Mouse (Mus musculus) T-cell, adult 66 days (primary cell): ENCODE measurements around the gene Emilin3. TPM values are rescaled to one million over a fixed set of nuclear protein-coding genes. Genes with fewer than 3 reads are reported as not detected.

Experiments
- total RNA-seq, 2 experiments: library from RNA; stranded (reverse); gene quantifications; 3 replicates in 1 of 2; 4 replicates in 1 of 2; pipeline ENCODE4 v1.2.4; 2023

The Emilin3 gene
- total RNA-seq, result under 1 TPM in 1 of 2 experiments, not detected in 1; 0.15 TPM

DNA sequence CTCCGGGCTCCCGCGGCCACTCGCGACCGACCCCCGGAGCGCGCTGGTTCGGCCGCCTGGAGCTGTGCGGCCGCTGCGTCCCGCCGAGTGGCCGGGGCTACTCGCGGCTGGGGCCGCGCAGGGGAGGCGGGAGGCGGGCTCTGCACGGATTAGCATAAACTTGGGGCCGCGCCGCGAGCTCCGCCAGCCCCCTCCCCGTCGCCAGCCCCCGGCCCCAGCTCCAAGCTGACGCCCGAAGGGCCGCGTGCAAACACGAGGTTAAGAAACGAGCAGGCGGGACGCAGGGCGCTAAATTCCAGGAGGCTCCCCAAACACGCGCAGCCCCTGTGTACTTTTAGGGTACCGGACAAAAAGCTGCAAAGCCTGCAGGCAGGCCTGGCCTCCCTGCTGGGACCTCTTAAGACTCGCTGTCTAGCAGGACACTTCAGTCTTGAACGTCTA lies at the start of gene Emilin3:
TSS of gene Emilin3 (minus strand) at position 98 of the 441 bp plus-strand sequence.

DNA sequence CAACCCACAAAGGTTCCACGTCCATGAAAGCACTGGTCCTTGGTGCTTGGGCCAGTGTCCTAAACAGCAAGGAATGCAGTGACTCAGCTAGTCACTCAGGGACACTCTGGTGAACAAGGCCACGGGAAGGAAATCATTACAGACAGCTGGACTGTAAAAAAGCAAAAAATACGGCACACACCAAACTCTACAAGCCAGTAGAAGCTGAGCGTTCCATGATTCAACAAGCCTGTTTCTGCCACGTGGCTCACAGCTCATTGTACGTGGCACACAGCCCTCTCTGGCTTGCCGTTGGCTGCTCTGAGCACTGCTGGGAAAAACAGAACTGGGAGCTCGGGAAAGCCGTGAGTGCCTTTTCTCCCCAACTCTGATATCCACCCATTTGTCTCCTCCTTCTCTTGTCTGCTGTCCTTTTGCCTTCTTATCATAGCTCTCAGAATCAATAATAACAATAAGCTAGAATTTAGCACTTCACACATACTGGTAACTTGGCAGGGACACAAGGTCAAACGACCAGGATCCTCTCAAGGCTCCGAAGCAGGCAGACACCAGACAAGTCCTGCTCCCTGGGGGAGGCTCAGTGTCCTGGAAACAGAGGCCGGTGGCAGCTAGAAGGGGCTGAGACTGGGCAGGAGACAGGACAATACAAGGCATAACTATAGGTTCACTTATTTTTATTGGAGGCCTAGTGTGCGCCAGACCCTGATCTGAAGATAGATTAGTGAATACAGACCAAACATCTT lies 31.5 kb downstream of the Emilin3 start, which contains the start of gene Lpin3:
TSS of gene Lpin3 (plus strand) at position 218 of the 743 bp plus-strand sequence.

DNA sequence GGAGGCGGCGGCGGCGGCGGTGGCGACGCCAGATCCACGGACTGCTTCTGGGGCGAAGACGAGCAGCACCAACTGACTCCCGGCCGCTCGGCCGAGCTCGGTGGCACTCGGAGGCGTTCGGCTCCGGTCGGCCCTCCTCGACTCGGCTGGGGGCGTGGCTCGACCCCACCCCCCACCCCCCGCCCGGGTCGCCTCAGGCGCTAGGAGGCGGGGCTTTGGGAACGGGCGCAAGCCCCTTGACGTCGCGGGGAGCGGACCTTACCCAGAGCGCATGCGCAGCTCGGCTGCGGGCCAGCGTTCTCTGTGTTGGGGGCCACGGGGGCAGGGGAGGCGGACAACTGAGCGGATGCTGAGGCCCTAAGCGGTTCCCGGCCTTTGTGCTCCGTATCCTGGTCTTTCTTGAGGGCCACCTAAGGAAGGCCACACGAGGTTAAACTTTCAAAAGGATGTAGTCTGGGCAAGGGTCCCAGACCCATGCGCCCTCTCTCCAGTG lies 39.2 kb downstream of the Emilin3 start, which contains the start of gene Zhx3:
TSS of gene Zhx3 (minus strand) at position 109 of the 493 bp plus-strand sequence.

Other genes starting within 250 kb of the Emilin3 start
- 100 to 1,000 TPM; 353 to 385 TPM for gene Plcg1, start 181.0 kb downstream of the Emilin3 start, total RNA-seq
- gene Zhx3, start 39.3 kb downstream of the Emilin3 start, total RNA-seq, result 10 to 100 TPM; 11.8 to 13.3 TPM
- under 1 TPM in 1 of 2 experiments, not detected in 1; 0.30 TPM for gene Lpin3, start 31.7 kb downstream of the Emilin3 start, total RNA-seq
- 100 to 1,000 TPM in 1 of 2 experiments, 10 to 100 TPM in 1; 83.1 to 119 TPM for gene Chd6, start 196.7 kb upstream of the Emilin3 start, total RNA-seq